Mouse (Mus musculus): ENCODE data around the gene Hsp90b1.

- no peak for TF ChIP-seq POLR2A (IDR thresholded peaks at IDR 0.05; ENCODE audit: insufficient read depth, low read length)
- TF ChIP-seq CTCF (IDR thresholded peaks at IDR 0.05; ENCODE audit: low read depth, low read length): no peak
Observed at GRCm38 (mm10) chr10:86712156-86712555, 6.8 kb upstream of the Hsp90b1 start.
